Mouse (Mus musculus) CH12.LX (cell line): Measurements from ENCODE around the gene Fibp.

Experiments used
- BHLHE40 ChIP-seq: IDR thresholded peaks from 2 replicates; pipeline ENCODE4 v1.6.1; 2011; ENCODE audit warnings: mild to moderate bottlenecking, low read depth, low read length, improper control_type of control experiment
- CHD2 ChIP-seq: IDR thresholded peaks from 2 replicates; pipeline ENCODE4 v1.6.1; 2011; ENCODE audit warnings: low read length, improper control_type of control experiment
- CTCF ChIP-seq, 2 experiments: IDR thresholded peaks in 1 of 2; conservative IDR thresholded peaks in 1 of 2; 2 replicates each; pipeline ENCODE4 v1.5.1; 2011 to 2012; ENCODE audit warnings: low read depth in 2 of 2, low read length in 2 of 2, improper control_type of control experiment in 1 of 2, inconsistent platforms in 1 of 2, mild to moderate bottlenecking in 1 of 2, moderate library complexity in 1 of 2
- EP300 ChIP-seq: IDR thresholded peaks from 2 replicates; pipeline ENCODE4 v1.6.1; 2011; ENCODE audit warnings: low read length, improper control_type of control experiment
- HCFC1 ChIP-seq: IDR thresholded peaks from 2 replicates; pipeline ENCODE4 v1.6.1; 2012; ENCODE audit warnings: low read depth, mild to moderate bottlenecking, inconsistent platforms, low read length, improper control_type of control experiment
- KAT2A ChIP-seq: IDR thresholded peaks from 2 replicates; pipeline ENCODE4 v1.6.1; 2012; ENCODE audit warnings: low read length, improper control_type of control experiment, inconsistent platforms; ENCODE audit not compliant: insufficient replicate concordance
- MAZ ChIP-seq: IDR thresholded peaks from 2 replicates; pipeline ENCODE4 v1.6.1; 2012; ENCODE audit warnings: low read depth, mild to moderate bottlenecking, inconsistent platforms, low read length, improper control_type of control experiment, moderate library complexity
- POLR2A ChIP-seq: IDR thresholded peaks from 2 replicates; pipeline ENCODE4 v1.6.1; 2011; ENCODE audit warnings: low read depth, mild to moderate bottlenecking, improper control_type of control experiment, low read length
- RCOR1 ChIP-seq: conservative IDR thresholded peaks from 2 replicates; pipeline ENCODE4 v1.6.1; 2012; ENCODE audit warnings: low read depth, mild to moderate bottlenecking, inconsistent platforms, low read length, improper control_type of control experiment
- ZKSCAN1 ChIP-seq: IDR thresholded peaks from 2 replicates; pipeline ENCODE4 v1.6.1; 2012; ENCODE audit warnings: low read depth, inconsistent platforms, low read length, improper control_type of control experiment, borderline replicate concordance
- ZMIZ1 ChIP-seq: IDR thresholded peaks from 2 replicates; pipeline ENCODE4 v1.6.1; 2012; ENCODE audit warnings: low read depth, mild to moderate bottlenecking, inconsistent platforms, low read length, improper control_type of control experiment
- ZNF384 ChIP-seq: IDR thresholded peaks from 2 replicates; pipeline ENCODE4 v1.6.1; 2012; ENCODE audit warnings: low read depth, low read length, improper control_type of control experiment, inconsistent platforms

DNA sequence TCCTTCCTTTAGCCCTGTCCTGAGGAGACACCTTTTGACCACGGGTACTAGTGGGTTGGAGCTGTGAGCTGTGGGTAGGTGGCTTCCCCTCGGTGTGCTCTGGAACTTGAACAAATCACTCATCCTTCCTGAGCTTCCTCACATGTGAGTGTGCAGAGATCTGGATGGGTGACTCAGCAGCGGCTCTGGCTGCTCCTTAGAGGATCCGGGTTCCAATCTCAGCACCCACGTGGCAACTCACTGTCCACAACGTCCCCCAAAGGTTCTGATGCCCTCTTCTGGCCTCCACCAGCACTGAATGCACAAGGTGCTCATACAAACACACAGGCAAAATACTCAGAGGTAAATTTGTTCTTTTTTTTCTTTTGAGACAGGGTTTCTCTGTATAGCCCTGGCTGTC lies 8.6 kb upstream of the Fibp start:
- no peak for TF ChIP-seq EP300
- TF ChIP-seq MAZ: no peak
- no peak for TF ChIP-seq CTCF (conservative IDR thresholded peaks at IDR 0.05 in 1 of 2, IDR thresholded peaks at IDR 0.05 in 1 of 2; ENCODE audit: low read depth in 2 of 2, low read length in 2 of 2)
- TF ChIP-seq ZNF384: no peak
- no peak for TF ChIP-seq RCOR1
- TF ChIP-seq ZKSCAN1: no peak
- no peak for TF ChIP-seq CHD2
- no peak for TF ChIP-seq HCFC1
- no peak for TF ChIP-seq BHLHE40
- TF ChIP-seq KAT2A: no peak
- TF ChIP-seq ZMIZ1: no peak
- no peak for TF ChIP-seq POLR2A
